Mouse (Mus musculus): Measurements from ENCODE around the gene Iqcn.

Iqcn gene

GRCm38 (mm10) chr8:70703287-70703686 lies at the start of gene Iqcn:
Gene Iqcn (plus strand): TSS chr8:70703457.
- ATAC-seq (ENCODE audit: low TSS enrichment) = no peak

GRCm38 (mm10) chr8:70654121-70654520 lies 49.1 kb upstream of the Iqcn start:
- no peak for ATAC-seq (ENCODE audit: low TSS enrichment)

- no peak for ATAC-seq (ENCODE audit: low TSS enrichment)
Observed at GRCm38 (mm10) chr8:70655469-70655868, 47.8 kb upstream of the Iqcn start.

GRCm38 (mm10) chr8:70656193-70656790 lies 47.0 kb upstream of the Iqcn start:
- no peak for ATAC-seq (ENCODE audit: low TSS enrichment)

GRCm38 (mm10) chr8:70657214-70657613 lies 46.0 kb upstream of the Iqcn start:
- ATAC-seq (ENCODE audit: low TSS enrichment) = no peak

GRCm38 (mm10) chr8:70657739-70658138 lies 45.5 kb upstream of the Iqcn start:
- ATAC-seq (ENCODE audit: low TSS enrichment) = no peak

GRCm38 (mm10) chr8:70658897-70659603 lies 44.2 kb upstream of the Iqcn start:
- ATAC-seq (ENCODE audit: low TSS enrichment) = no peak

- ATAC-seq (ENCODE audit: low TSS enrichment) = peak; percentile 79
Observed at GRCm38 (mm10) chr8:70659604-70660272, 43.5 kb upstream of the Iqcn start.

GRCm38 (mm10) chr8:70660273-70660725 lies 43.0 kb upstream of the Iqcn start, which contains the start of gene Pgpep1:
Gene Pgpep1 (minus strand): TSS chr8:70660388.
- peak; percentile 7; the same call in 1 of the 2 replicates for ATAC-seq (ENCODE audit: low TSS enrichment)

- ATAC-seq (ENCODE audit: low TSS enrichment) = no peak
Observed at GRCm38 (mm10) chr8:70663691-70664090, 39.6 kb upstream of the Iqcn start.

GRCm38 (mm10) chr8:70664631-70665030 lies 38.6 kb upstream of the Iqcn start:
- no peak for ATAC-seq (ENCODE audit: low TSS enrichment)

- ATAC-seq (ENCODE audit: low TSS enrichment) = no peak
Observed at GRCm38 (mm10) chr8:70665599-70665998, 37.7 kb upstream of the Iqcn start.

- ATAC-seq (ENCODE audit: low TSS enrichment) = peak; percentile 87
Observed at GRCm38 (mm10) chr8:70667071-70667470, 36.2 kb upstream of the Iqcn start.

GRCm38 (mm10) chr8:70671615-70672324 lies 31.5 kb upstream of the Iqcn start:
- ATAC-seq (ENCODE audit: low TSS enrichment) = no peak

GRCm38 (mm10) chr8:70672325-70673078 lies 30.8 kb upstream of the Iqcn start:
- ATAC-seq (ENCODE audit: low TSS enrichment) = no peak

GRCm38 (mm10) chr8:70673079-70673856 lies 30.0 kb upstream of the Iqcn start, which contains the start of gene Lsm4:
Gene Lsm4 (plus strand): TSS chr8:70673248.
- ATAC-seq (ENCODE audit: low TSS enrichment) = peak; percentile 95

- ATAC-seq (ENCODE audit: low TSS enrichment) = no peak
Observed at GRCm38 (mm10) chr8:70674109-70674508, 29.1 kb upstream of the Iqcn start.

GRCm38 (mm10) chr8:70674716-70675115 lies 28.5 kb upstream of the Iqcn start:
- ATAC-seq (ENCODE audit: low TSS enrichment) = no peak

GRCm38 (mm10) chr8:70675336-70675735 lies 27.9 kb upstream of the Iqcn start:
- ATAC-seq (ENCODE audit: low TSS enrichment) = no peak

GRCm38 (mm10) chr8:70677451-70678080 lies 25.7 kb upstream of the Iqcn start:
- ATAC-seq (ENCODE audit: low TSS enrichment) = no peak
